Mouse (Mus musculus): ENCODE results near the gene Hoxb8. TPM values are rescaled to one million over a fixed set of nuclear protein-coding genes. Genes with fewer than 3 reads are reported as not detected.
A peak's percentile ranks its signal among the peaks of the same experiment; 100 is the strongest.

Gene Hoxb8
- polyA plus RNA-seq, 1 experiment = not detected

DNA sequence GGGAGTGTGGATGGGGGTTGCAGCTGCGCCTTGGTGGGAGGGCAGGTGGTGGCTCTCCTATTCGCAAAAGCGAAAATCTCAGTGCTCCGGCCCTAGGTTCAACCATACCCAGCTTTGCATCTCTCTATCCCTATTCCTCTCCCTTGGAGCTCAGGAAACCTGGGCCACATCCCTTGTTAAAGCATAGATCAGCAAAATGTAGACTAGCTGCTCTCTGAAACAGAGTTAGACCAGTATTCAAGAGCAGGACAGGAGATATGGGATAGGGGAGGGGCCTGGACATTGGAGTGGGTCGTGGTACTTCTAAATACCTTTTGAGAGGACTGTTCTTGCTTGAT lies 33.6 kb downstream of the Hoxb8 start:
- no peak overlapping the region for H3K4me3 ChIP-seq (replicated peaks)
- no peaks in the 10 kb centered on the region for H3K36me3 ChIP-seq (ENCODE audit: control insufficient read depth)
- H3K27me3 ChIP-seq (ENCODE audit: control insufficient read depth) = peaks cover 100% of the 10 kb centered on the region
- TF ChIP-seq TAL1 (IDR thresholded peaks at IDR 0.05; ENCODE audit: low read length) (no peak), GATA1 (IDR thresholded peaks at IDR 0.05; ENCODE audit: low read length) (no peak)
- no peaks in the 10 kb centered on the region for H3K4me1 ChIP-seq (ENCODE audit: control insufficient read depth)
- H3K9me3 ChIP-seq (ENCODE audit: control insufficient read depth, low read length) = no peaks in the 10 kb centered on the region

DNA sequence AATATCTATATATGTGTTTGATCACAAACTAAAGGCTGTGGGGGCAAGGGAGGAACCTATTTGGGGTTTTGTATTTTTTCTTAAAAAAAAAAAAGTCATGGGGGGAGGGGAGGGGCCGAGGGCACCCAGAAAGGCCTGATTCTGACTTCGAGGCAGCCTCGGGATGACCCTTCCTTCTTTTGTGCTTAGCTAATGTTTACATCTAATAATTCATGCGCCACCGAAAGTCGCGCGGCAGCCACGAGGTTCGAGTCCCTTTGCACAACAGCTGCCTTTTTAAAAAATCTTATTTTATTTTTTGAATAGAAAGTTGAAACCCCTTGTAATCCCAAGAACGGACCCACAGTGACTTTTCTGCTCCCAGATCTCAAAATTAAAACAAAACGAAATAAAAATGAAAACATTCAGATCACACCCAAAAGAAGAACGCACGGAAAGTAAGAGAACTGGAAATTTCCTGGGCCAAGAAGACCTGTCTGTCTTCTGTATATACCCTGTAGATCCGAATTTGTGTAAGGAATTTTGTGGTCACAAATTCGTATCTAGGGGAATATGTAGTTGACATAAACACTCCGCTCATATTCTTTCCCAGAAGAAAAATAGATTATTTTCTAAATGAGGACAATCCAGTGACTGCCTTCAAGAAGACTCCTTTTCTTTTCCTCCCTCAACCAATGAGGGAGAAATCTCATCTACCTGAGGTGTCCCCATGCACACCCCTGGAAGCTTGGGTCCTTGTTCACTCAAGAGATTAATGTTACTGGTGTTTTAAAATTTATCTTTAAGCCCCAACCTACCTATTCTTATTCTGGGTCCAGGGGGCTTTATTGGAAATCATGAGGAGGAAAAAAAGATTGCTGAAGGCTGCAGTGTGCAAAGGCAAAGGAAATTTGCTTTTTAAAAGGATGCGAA lies 35.2 kb downstream of the Hoxb8 start:
- Histone ChIP-seq H3K4me3 (replicated peaks) (no peak overlapping the region), H3K36me3 (ENCODE audit: control insufficient read depth) (no peaks in the 10 kb centered on the region), H3K9me3 (ENCODE audit: control insufficient read depth, low read length) (no peaks in the 10 kb centered on the region), H3K4me1 (ENCODE audit: control insufficient read depth) (no peaks in the 10 kb centered on the region), H3K27me3 (ENCODE audit: control insufficient read depth) (peaks cover 99% of the 10 kb centered on the region)
- no peak for TF ChIP-seq TAL1 (IDR thresholded peaks at IDR 0.05; ENCODE audit: low read length)

DNA sequence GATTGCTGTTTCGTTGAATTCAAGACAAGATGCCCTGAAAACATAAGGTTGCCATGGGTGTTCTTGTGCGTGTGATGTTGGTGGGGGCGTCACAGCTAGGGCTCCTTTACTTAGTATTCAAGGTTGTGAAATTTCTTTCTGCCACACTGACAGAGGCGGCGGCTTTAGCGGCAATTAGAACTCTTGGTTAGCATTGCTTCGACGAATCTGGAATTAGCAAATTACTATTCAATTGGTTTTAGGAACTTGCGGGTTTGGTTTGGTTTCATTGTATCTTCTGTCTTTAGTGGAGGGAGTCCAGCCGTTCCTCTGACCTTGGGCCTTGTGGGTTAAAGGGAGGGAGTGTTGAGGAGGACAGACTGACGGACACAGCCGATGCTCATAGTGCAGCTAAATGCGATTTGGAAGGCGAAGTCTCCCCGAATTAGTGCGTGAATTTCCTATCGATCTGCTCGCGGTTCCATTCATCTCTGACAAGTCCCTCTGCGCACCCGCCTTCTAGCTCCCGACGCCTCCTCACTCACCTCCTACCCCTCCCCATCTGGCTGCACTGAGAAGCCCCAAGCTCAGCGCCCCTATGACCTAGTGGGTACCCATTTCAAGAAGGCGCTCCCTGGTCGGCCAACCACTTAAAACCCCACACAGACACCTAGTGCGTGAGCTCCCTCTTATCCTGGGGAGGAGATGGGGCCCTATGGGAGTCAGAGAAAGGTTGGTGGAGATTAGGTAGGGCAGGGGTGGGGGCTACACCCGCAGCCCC lies 36.1 kb downstream of the Hoxb8 start, which contains the start of gene Hoxb4:
Gene Hoxb4, plus strand, starts transcription at position 660 of the 760 bp plus-strand sequence.
- no peak for TF ChIP-seq GATA1 (IDR thresholded peaks at IDR 0.05; ENCODE audit: low read length)
- peak within 1 kb of the TSS; percentile 16 for H3K4me3 ChIP-seq (replicated peaks)
- no peaks in the 10 kb centered on the region for H3K4me1 ChIP-seq (ENCODE audit: control insufficient read depth)
- peaks cover 99% of the 10 kb centered on the region for H3K27me3 ChIP-seq (ENCODE audit: control insufficient read depth)
- H3K36me3 ChIP-seq (ENCODE audit: control insufficient read depth) = no peaks in the 10 kb centered on the region
- no peaks in the 10 kb centered on the region for H3K9me3 ChIP-seq (ENCODE audit: control insufficient read depth, low read length)

DNA sequence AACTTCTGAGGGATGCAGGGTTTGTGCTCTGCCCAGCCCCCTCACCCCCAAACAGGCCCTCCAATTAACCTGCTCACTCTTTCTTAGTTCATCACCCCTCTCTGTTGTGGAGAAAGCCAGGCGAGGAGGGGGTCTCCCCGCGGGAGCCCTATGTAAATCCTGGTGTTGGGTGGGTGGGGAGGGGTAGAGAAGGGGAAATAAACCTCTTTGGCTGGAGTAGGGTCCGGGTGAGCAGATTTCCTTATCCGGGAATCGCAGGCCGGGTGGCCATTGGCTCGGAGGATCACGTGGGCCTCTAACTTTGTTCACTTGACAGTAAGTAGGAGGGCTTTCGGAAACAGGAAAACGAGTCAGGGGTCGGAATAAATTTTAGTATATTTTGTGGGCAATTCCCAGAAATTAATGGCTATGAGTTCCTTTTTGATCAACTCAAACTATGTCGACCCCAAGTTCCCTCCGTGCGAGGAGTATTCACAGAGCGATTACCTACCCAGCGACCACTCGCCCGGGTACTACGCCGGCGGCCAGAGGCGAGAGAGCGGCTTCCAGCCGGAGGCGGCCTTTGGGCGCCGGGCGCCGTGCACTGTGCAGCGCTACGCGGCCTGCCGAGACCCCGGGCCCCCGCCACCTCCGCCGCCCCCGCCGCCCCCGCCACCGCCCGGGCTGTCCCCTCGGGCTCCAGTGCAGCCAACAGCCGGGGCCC lies 36.8 kb downstream of the Hoxb8 start:
- Histone ChIP-seq H3K4me3 (replicated peaks) (no peak overlapping the region), H3K9me3 (ENCODE audit: control insufficient read depth, low read length) (no peaks in the 10 kb centered on the region), H3K4me1 (ENCODE audit: control insufficient read depth) (no peaks in the 10 kb centered on the region), H3K36me3 (ENCODE audit: control insufficient read depth) (no peaks in the 10 kb centered on the region), H3K27me3 (ENCODE audit: control insufficient read depth) (peaks cover 97% of the 10 kb centered on the region)
- TF ChIP-seq GATA1 (IDR thresholded peaks at IDR 0.05; ENCODE audit: low read length) (no peak), TAL1 (IDR thresholded peaks at IDR 0.05; ENCODE audit: low read length) (no peak)

GRCm38 (mm10) chr11:96319071-96319902 lies 37.6 kb downstream of the Hoxb8 start:
- Histone ChIP-seq H3K9me3 (ENCODE audit: control insufficient read depth, low read length) (no peaks in the 10 kb centered on the region), H3K27me3 (ENCODE audit: control insufficient read depth) (peaks cover 96% of the 10 kb centered on the region), H3K4me1 (ENCODE audit: control insufficient read depth) (no peaks in the 10 kb centered on the region), H3K36me3 (ENCODE audit: control insufficient read depth) (no peaks in the 10 kb centered on the region), H3K4me3 (replicated peaks) (peak overlapping the region; percentile 16)
- TF ChIP-seq GATA1 (IDR thresholded peaks at IDR 0.05; ENCODE audit: low read length) = no peak
- no peak for TF ChIP-seq TAL1 (IDR thresholded peaks at IDR 0.05; ENCODE audit: low read length)

DNA sequence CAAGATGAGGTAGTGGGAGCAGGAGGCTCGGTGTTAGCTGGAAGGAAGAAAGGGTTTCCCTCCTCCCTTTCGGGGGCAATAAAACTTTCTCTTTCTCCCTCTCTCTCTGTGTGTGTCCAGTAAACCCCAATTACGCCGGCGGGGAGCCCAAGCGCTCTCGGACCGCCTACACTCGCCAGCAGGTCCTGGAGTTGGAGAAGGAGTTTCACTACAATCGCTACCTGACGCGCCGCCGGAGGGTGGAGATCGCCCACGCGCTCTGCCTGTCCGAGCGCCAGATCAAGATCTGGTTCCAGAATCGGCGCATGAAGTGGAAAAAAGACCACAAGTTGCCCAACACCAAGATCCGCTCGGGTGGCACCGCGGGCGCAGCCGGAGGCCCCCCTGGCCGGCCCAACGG lies 38.2 kb downstream of the Hoxb8 start:
- Histone ChIP-seq H3K4me1 (ENCODE audit: control insufficient read depth) (no peaks in the 10 kb centered on the region), H3K36me3 (ENCODE audit: control insufficient read depth) (no peaks in the 10 kb centered on the region), H3K9me3 (ENCODE audit: control insufficient read depth, low read length) (no peaks in the 10 kb centered on the region), H3K4me3 (replicated peaks) (no peak overlapping the region), H3K27me3 (ENCODE audit: control insufficient read depth) (peaks cover 96% of the 10 kb centered on the region)
- TF ChIP-seq TAL1 (IDR thresholded peaks at IDR 0.05; ENCODE audit: low read length) (no peak), GATA1 (IDR thresholded peaks at IDR 0.05; ENCODE audit: low read length) (no peak)

- H3K4me3 ChIP-seq (replicated peaks) = no peak overlapping the region
- no peak for TF ChIP-seq GATA1 (IDR thresholded peaks at IDR 0.05; ENCODE audit: low read length)
- no peak for TF ChIP-seq TAL1 (IDR thresholded peaks at IDR 0.05; ENCODE audit: low read length)
- H3K4me1 ChIP-seq (ENCODE audit: control insufficient read depth) = no peaks in the 10 kb centered on the region
- no peaks in the 10 kb centered on the region for H3K9me3 ChIP-seq (ENCODE audit: control insufficient read depth, low read length)
- no peaks in the 10 kb centered on the region for H3K36me3 ChIP-seq (ENCODE audit: control insufficient read depth)
- peaks cover 96% of the 10 kb centered on the region for H3K27me3 ChIP-seq (ENCODE audit: control insufficient read depth)
Measured at GRCm38 (mm10) chr11:96320688-96321087, 39.0 kb downstream of the Hoxb8 start.

- H3K9me3 ChIP-seq (ENCODE audit: control insufficient read depth, low read length) = no peaks in the 10 kb centered on the region
- H3K4me3 ChIP-seq (replicated peaks) = no peak overlapping the region
- H3K27me3 ChIP-seq (ENCODE audit: control insufficient read depth) = peaks cover 96% of the 10 kb centered on the region
- no peaks in the 10 kb centered on the region for H3K36me3 ChIP-seq (ENCODE audit: control insufficient read depth)
- no peak for TF ChIP-seq TAL1 (IDR thresholded peaks at IDR 0.05; ENCODE audit: low read length)
- no peaks in the 10 kb centered on the region for H3K4me1 ChIP-seq (ENCODE audit: control insufficient read depth)
Measured at GRCm38 (mm10) chr11:96321846-96322245, 40.1 kb downstream of the Hoxb8 start.

Measured in erythroblast, embryonic 14.5 days (primary cell).